Mouse (Mus musculus): ENCODE data around the gene Adnp.

- TF ChIP-seq CTCF (IDR thresholded peaks at IDR 0.05), result no peak
- TF ChIP-seq EP300 (IDR thresholded peaks at IDR 0.05), result no peak
These were observed 57.7 kb downstream of the Adnp start for GRCm38 (mm10) chr2:168149241-168149640.
